In the genomic region with DNA sequence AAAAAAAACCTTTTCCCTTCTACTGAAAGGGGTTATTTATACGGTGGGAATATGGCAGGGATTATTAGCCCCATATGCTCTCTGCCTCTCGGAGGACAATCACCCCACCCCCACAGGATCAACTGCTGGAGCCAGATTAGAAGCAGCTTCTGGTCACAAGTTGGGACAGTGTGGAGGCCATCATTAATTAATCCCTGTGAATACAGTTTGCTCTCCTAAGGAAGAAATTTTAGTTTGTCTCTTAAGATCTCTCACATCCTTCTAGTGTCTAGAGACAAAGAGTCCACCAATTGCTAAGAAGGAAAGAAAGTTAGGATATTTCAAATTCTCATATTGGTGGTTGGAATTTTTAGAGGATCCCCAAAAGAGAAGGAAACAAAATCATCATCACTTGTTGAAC, we compare ENCODE assay signal across 38 mouse cellular contexts. TPM values are rescaled to one million over a fixed set of nuclear protein-coding genes. Genes with fewer than 3 reads are reported as not detected.
"Had no signal": no experiment of that assay in that cellular context is flagged by ENCODE, and none has a peak within 500 bp of the region (broad histone marks: within the 10 kb centered on the region; RNA-seq: fewer than 3 reads in every experiment).

A gene (minus strand): TSS at position 101 of the 400 bp plus-strand sequence.

- H3K4me3 ChIP-seq: left cerebral cortex, adult 2 months; limb, embryonic 10.5 days; limb, embryonic 12.5 days; limb, embryonic 13.5 days; limb, embryonic 15.5 days; liver, embryonic 12.5 days; liver, embryonic 13.5 days; liver, embryonic 15.5 days; lung, embryonic 15.5 days; megakaryocyte, embryonic 14.5 days; midbrain, embryonic 10.5 days; midbrain, embryonic 12.5 days; midbrain, embryonic 13.5 days; midbrain, embryonic 15.5 days; myocyte had no signal

- H3K27ac ChIP-seq: left cerebral cortex, adult 2 months; limb, embryonic 10.5 days; limb, embryonic 12.5 days; limb, embryonic 13.5 days; limb, embryonic 15.5 days; liver, embryonic 12.5 days; liver, embryonic 13.5 days; liver, embryonic 14.5 days; liver, embryonic 15.5 days; lung, embryonic 15.5 days; macrophage; midbrain, embryonic 10.5 days; midbrain, embryonic 12.5 days; midbrain, embryonic 13.5 days; midbrain, embryonic 15.5 days had no signal

- H3K27me3 ChIP-seq: limb, embryonic 12.5 days; limb, embryonic 13.5 days; limb, embryonic 15.5 days; liver, embryonic 12.5 days; liver, embryonic 13.5 days; liver, embryonic 15.5 days; lung, embryonic 15.5 days; megakaryocyte, embryonic 14.5 days; midbrain, embryonic 12.5 days; midbrain, embryonic 13.5 days; midbrain, embryonic 15.5 days had no signal

- H3K36me3 ChIP-seq: limb, embryonic 10.5 days; limb, embryonic 12.5 days; limb, embryonic 13.5 days; limb, embryonic 15.5 days; liver, embryonic 12.5 days; liver, embryonic 13.5 days; liver, embryonic 15.5 days; lung, embryonic 15.5 days; midbrain, embryonic 10.5 days; midbrain, embryonic 12.5 days; midbrain, embryonic 13.5 days; midbrain, embryonic 15.5 days had no signal

- H3K4me1 ChIP-seq: limb, embryonic 10.5 days; limb, embryonic 12.5 days; limb, embryonic 13.5 days; limb, embryonic 15.5 days; liver, embryonic 12.5 days; liver, embryonic 13.5 days; liver, embryonic 15.5 days; lung, embryonic 15.5 days; megakaryocyte, embryonic 14.5 days; midbrain, embryonic 10.5 days; midbrain, embryonic 12.5 days; midbrain, embryonic 13.5 days; midbrain, embryonic 15.5 days had no signal

- H3K9ac ChIP-seq: limb, embryonic 12.5 days; limb, embryonic 13.5 days; limb, embryonic 15.5 days; liver, embryonic 12.5 days; liver, embryonic 13.5 days; liver, embryonic 14.5 days; liver, embryonic 15.5 days; liver, postnatal 0 days; lung, embryonic 14.5 days; lung, embryonic 15.5 days; midbrain, embryonic 12.5 days; midbrain, embryonic 13.5 days; midbrain, embryonic 15.5 days had no signal

- DNase-seq: left cerebral cortex, postnatal 4 days; liver; liver, embryonic 13.5 days; liver, postnatal 0 days; lung, adult 18-20 months; lung, adult 2 months; lung, embryonic 14.5 days; lung, postnatal 10 days; lung, postnatal 14 days; lung, postnatal 36 days; lung, postnatal 4 days; midbrain, embryonic 14.5 days had no signal

- H3K9me3 ChIP-seq: limb, embryonic 10.5 days; limb, embryonic 12.5 days; limb, embryonic 13.5 days; limb, embryonic 15.5 days; liver, embryonic 12.5 days; liver, embryonic 13.5 days; liver, embryonic 15.5 days; lung, embryonic 15.5 days; midbrain, embryonic 10.5 days; midbrain, embryonic 12.5 days; midbrain, embryonic 13.5 days; midbrain, embryonic 15.5 days had no signal

- H3K4me2 ChIP-seq: limb, embryonic 12.5 days; limb, embryonic 13.5 days; limb, embryonic 15.5 days; liver, embryonic 11.5 days; liver, embryonic 12.5 days; liver, embryonic 13.5 days; liver, embryonic 15.5 days; lung, embryonic 14.5 days; lung, embryonic 15.5 days; midbrain, embryonic 11.5 days; midbrain, embryonic 12.5 days; midbrain, embryonic 13.5 days; midbrain, embryonic 15.5 days had no signal

- ATAC-seq: liver, embryonic 12.5 days; liver, postnatal 0 days; lung, postnatal 0 days; midbrain, embryonic 13.5 days; midbrain, embryonic 15.5 days; midbrain, embryonic 16.5 days had no signal

RNA-seq across cellular contexts. Expression of the gene that starts here (rescaled TPM):
- polyA plus RNA-seq: limb, embryonic 10.5 days; limb, embryonic 11.5 days; limb, embryonic 12.5 days; limb, embryonic 13.5 days; limb, embryonic 14.5 days; limb, embryonic 15.5 days; liver, adult 2 months; liver, embryonic 11.5 days; liver, embryonic 12.5 days; liver, embryonic 13.5 days; liver, embryonic 14.5 days; liver, embryonic 15.5 days; liver, embryonic 16.5 days; liver, postnatal 0 days; lung, adult 2 months; lung, embryonic 14.5 days; lung, embryonic 15.5 days; lung, embryonic 16.5 days; lung, postnatal 0 days; macrophage; midbrain, embryonic 10.5 days; midbrain, embryonic 11.5 days; midbrain, embryonic 12.5 days; midbrain, embryonic 13.5 days; midbrain, embryonic 14.5 days; midbrain, embryonic 15.5 days; midbrain, embryonic 16.5 days; midbrain, postnatal 0 days; myocyte had no signal
